Mouse (Mus musculus): ENCODE measurements at regions not wholly inside any gene's neighbourhood (a gene's known extent, or its start where the extent isn't known, plus 50 kb on each side); places are given as distances from the start of the nearest gene placed in this dataset.
A peak's percentile ranks its signal among the peaks of the same experiment; 100 is the strongest.

GRCm38 (mm10) chr5:54741440-54741839 lies 743.1 kb downstream of the Stim2 start:
- Histone ChIP-seq H3K9ac (ENCODE audit: low read length) (no peak overlapping the region), H3K4me1 (ENCODE audit: control insufficient read depth, insufficient read depth, low read length) (no peaks in the 10 kb centered on the region), H3K27me3 (ENCODE audit: control insufficient read depth, insufficient read depth, low read length) (no peaks in the 10 kb centered on the region), H3K36me3 (ENCODE audit: control insufficient read depth, insufficient read depth, low read length) (no peaks in the 10 kb centered on the region), H3K9me3 (ENCODE audit: control insufficient read depth, low read length) (no peaks in the 10 kb centered on the region), H3K4me2 (no peak overlapping the region), H3K27ac (ENCODE audit: low read depth, low read length) (no peak overlapping the region), H3K4me3 (ENCODE audit: low read depth, low read length) (no peak overlapping the region)
- no peak for DNase-seq (ENCODE audit: low spot score, missing footprints)
- no peak for ATAC-seq (ENCODE audit: low FRiP score)

GRCm38 (mm10) chr5:54746973-54747372 lies 748.7 kb downstream of the Stim2 start:
- Histone ChIP-seq H3K27ac (ENCODE audit: low read depth, low read length) (no peak overlapping the region), H3K9ac (ENCODE audit: low read length) (no peak overlapping the region), H3K4me3 (ENCODE audit: low read depth, low read length) (no peak overlapping the region), H3K27me3 (ENCODE audit: control insufficient read depth, insufficient read depth, low read length) (no peaks in the 10 kb centered on the region), H3K9me3 (ENCODE audit: control insufficient read depth, low read length) (no peaks in the 10 kb centered on the region), H3K4me2 (no peak overlapping the region), H3K36me3 (ENCODE audit: control insufficient read depth, insufficient read depth, low read length) (no peaks in the 10 kb centered on the region), H3K4me1 (ENCODE audit: control insufficient read depth, insufficient read depth, low read length) (no peaks in the 10 kb centered on the region)
- 74% methylated on average over 2 of the region's 2 CpGs for WGBS
- DNase-seq (ENCODE audit: low spot score, missing footprints) (no peak), ATAC-seq (ENCODE audit: low FRiP score) (no peak)

- ATAC-seq (ENCODE audit: low FRiP score), result no peak
- DNase-seq (ENCODE audit: low spot score, missing footprints), result no peak
- H3K9me3 ChIP-seq (ENCODE audit: control insufficient read depth, low read length), result no peaks in the 10 kb centered on the region
- 50% methylated on average over 1 of the region's 1 CpGs for WGBS
- H3K27ac ChIP-seq (ENCODE audit: low read depth, low read length), result no peak overlapping the region
- H3K4me3 ChIP-seq (ENCODE audit: low read depth, low read length), result no peak overlapping the region
- no peaks in the 10 kb centered on the region for H3K4me1 ChIP-seq (ENCODE audit: control insufficient read depth, insufficient read depth, low read length)
- H3K9ac ChIP-seq (ENCODE audit: low read length), result no peak overlapping the region
- H3K4me2 ChIP-seq, result no peak overlapping the region
- H3K27me3 ChIP-seq (ENCODE audit: control insufficient read depth, insufficient read depth, low read length), result no peaks in the 10 kb centered on the region
- no peaks in the 10 kb centered on the region for H3K36me3 ChIP-seq (ENCODE audit: control insufficient read depth, insufficient read depth, low read length)
Observed at GRCm38 (mm10) chr5:54753372-54753771, 755.1 kb downstream of the Stim2 start.

GRCm38 (mm10) chr5:54759657-54760056 lies 761.4 kb downstream of the Stim2 start:
- Histone ChIP-seq H3K27me3 (ENCODE audit: control insufficient read depth, insufficient read depth, low read length) (no peaks in the 10 kb centered on the region), H3K4me1 (ENCODE audit: control insufficient read depth, insufficient read depth, low read length) (no peaks in the 10 kb centered on the region; the same call in 1 of the 2 replicates), H3K4me3 (ENCODE audit: low read depth, low read length) (no peak overlapping the region), H3K4me2 (no peak overlapping the region), H3K9ac (ENCODE audit: low read length) (no peak overlapping the region), H3K36me3 (ENCODE audit: control insufficient read depth, insufficient read depth, low read length) (no peaks in the 10 kb centered on the region), H3K27ac (ENCODE audit: low read depth, low read length) (no peak overlapping the region), H3K9me3 (ENCODE audit: control insufficient read depth, low read length) (no peaks in the 10 kb centered on the region)
- ATAC-seq (ENCODE audit: low FRiP score) (no peak), DNase-seq (ENCODE audit: low spot score, missing footprints) (no peak)
- 96% methylated on average over 3 of the region's 3 CpGs for WGBS

GRCm38 (mm10) chr5:54763019-54763418 lies 764.7 kb downstream of the Stim2 start:
- no peaks in the 10 kb centered on the region for H3K27me3 ChIP-seq (ENCODE audit: control insufficient read depth, insufficient read depth, low read length)
- H3K9ac ChIP-seq (ENCODE audit: low read length), result no peak overlapping the region
- H3K9me3 ChIP-seq (ENCODE audit: control insufficient read depth, low read length), result no peaks in the 10 kb centered on the region
- H3K36me3 ChIP-seq (ENCODE audit: control insufficient read depth, insufficient read depth, low read length), result no peaks in the 10 kb centered on the region
- 8% methylated on average over 1 of the region's 1 CpGs for WGBS
- ATAC-seq (ENCODE audit: low FRiP score) (peak; percentile 86), DNase-seq (ENCODE audit: low spot score, missing footprints) (no peak)
- H3K4me1 ChIP-seq (ENCODE audit: control insufficient read depth, insufficient read depth, low read length), result no peaks in the 10 kb centered on the region; the same call in 1 of the 2 replicates
- no peak overlapping the region for H3K4me3 ChIP-seq (ENCODE audit: low read depth, low read length)
- no peak overlapping the region for H3K27ac ChIP-seq (ENCODE audit: low read depth, low read length)
- no peak overlapping the region for H3K4me2 ChIP-seq

GRCm38 (mm10) chr5:54796953-54797450 lies 798.7 kb downstream of the Stim2 start:
- H3K9ac ChIP-seq (ENCODE audit: low read length), result no peak overlapping the region
- H3K27me3 ChIP-seq (ENCODE audit: control insufficient read depth, insufficient read depth, low read length), result no peaks in the 10 kb centered on the region
- peak; percentile 90 for ATAC-seq (ENCODE audit: low FRiP score)
- no peaks in the 10 kb centered on the region for H3K9me3 ChIP-seq (ENCODE audit: control insufficient read depth, low read length)
- WGBS, result 44% methylated on average over 6 of the region's 6 CpGs
- no peaks in the 10 kb centered on the region for H3K36me3 ChIP-seq (ENCODE audit: control insufficient read depth, insufficient read depth, low read length)
- H3K27ac ChIP-seq (ENCODE audit: low read depth, low read length), result no peak overlapping the region
- H3K4me2 ChIP-seq, result no peak overlapping the region
- no peaks in the 10 kb centered on the region for H3K4me1 ChIP-seq (ENCODE audit: control insufficient read depth, insufficient read depth, low read length)
- no peak overlapping the region for H3K4me3 ChIP-seq (ENCODE audit: low read depth, low read length)
- DNase-seq (ENCODE audit: low spot score, missing footprints), result peak; percentile 88

- 84% methylated on average over 2 of the region's 2 CpGs for WGBS
- no peaks in the 10 kb centered on the region for H3K9me3 ChIP-seq (ENCODE audit: control insufficient read depth, low read length)
- ATAC-seq (ENCODE audit: low FRiP score) (no peak), DNase-seq (ENCODE audit: low spot score, missing footprints) (no peak)
- H3K4me3 ChIP-seq (ENCODE audit: low read depth, low read length), result no peak overlapping the region
- no peaks in the 10 kb centered on the region for H3K27me3 ChIP-seq (ENCODE audit: control insufficient read depth, insufficient read depth, low read length)
- no peaks in the 10 kb centered on the region for H3K36me3 ChIP-seq (ENCODE audit: control insufficient read depth, insufficient read depth, low read length)
- H3K27ac ChIP-seq (ENCODE audit: low read depth, low read length), result no peak overlapping the region
- H3K4me2 ChIP-seq, result no peak overlapping the region
- no peaks in the 10 kb centered on the region for H3K4me1 ChIP-seq (ENCODE audit: control insufficient read depth, insufficient read depth, low read length)
- H3K9ac ChIP-seq (ENCODE audit: low read length), result no peak overlapping the region
Observed at GRCm38 (mm10) chr5:54827076-54827475, 828.8 kb downstream of the Stim2 start.

Measured in midbrain, embryonic 11.5 days (tissue).